Mouse (Mus musculus): ENCODE data around the gene Sfpq. TPM values are rescaled to one million over a fixed set of nuclear protein-coding genes. Genes with fewer than 3 reads are reported as not detected.

Gene Sfpq
- total RNA-seq, 2 experiments from 2014 or later = 116 to 127 TPM

Other genes with a start within 250 kb of the Sfpq start
- gene Zmym4, start 53.2 kb upstream of the Sfpq start, total RNA-seq (2021) = 10 to 100 TPM; 26.0 to 27.8 TPM
- gene Zmym1, start 39.8 kb downstream of the Sfpq start, total RNA-seq (2021) = 1 to 10 TPM; 3.9 to 6.8 TPM
- gene Zmym6, start 56.1 kb downstream of the Sfpq start, total RNA-seq (2021) = 1 to 10 TPM; 8.1 to 9.2 TPM
- gene Tmem35b, start 102.4 kb downstream of the Sfpq start, total RNA-seq (2021) = 1 to 10 TPM; 1.6 to 2.2 TPM
- gene Dlgap3, start 147.9 kb downstream of the Sfpq start, total RNA-seq (2021) = under 1 TPM; 0.26 to 0.29 TPM
- gene Smim12, start 222.5 kb downstream of the Sfpq start, total RNA-seq (2021) = 10 to 100 TPM; 43.1 to 43.5 TPM